ENCODE assay signal across 9 mouse cellular contexts in the genomic region with DNA sequence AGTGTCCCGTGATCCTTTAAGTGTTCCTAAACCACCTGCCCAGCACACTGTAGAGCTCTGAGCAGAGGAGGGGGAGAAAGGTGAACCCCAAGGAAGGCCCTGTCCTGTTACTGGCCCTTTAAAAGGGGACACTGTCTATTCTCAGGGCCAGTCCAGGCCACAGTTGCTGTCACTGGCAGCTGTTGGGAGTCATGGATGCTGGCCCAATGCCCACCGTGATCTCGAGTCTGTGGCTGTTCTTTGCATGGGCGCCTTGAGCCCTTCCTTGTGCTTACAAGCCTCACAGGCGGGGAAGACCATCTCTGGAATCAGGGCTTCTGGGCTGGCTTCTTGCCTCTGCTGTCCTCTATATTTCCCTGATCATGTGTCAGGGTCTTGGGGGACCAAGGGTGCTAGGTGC. TPM values are rescaled to one million over a fixed set of nuclear protein-coding genes. Genes with fewer than 3 reads are reported as not detected.
DNase-seq lines count a peak whose midpoint lies in the region; ATAC-seq and TF ChIP-seq lines count a peak whose summit lies in the region.
"Had no signal": no experiment of that assay in that cellular context is flagged by ENCODE, and none has a peak within 500 bp of the region (broad histone marks: within the 10 kb centered on the region; RNA-seq: fewer than 3 reads in every experiment).

No protein-coding gene starts in this region.

- H3K36me3 ChIP-seq in liver, adult 2 months (ENCODE audit: control insufficient read depth, insufficient read depth, low read length) = no peaks in the 10 kb centered on the region
- no peaks in the 10 kb centered on the region for H3K36me3 ChIP-seq in liver, postnatal 0 days (replicated peaks; ENCODE audit: insufficient read depth, low read length)
- H3K36me3 ChIP-seq: midbrain, embryonic 12.5 days had no signal

- no peaks in the 10 kb centered on the region for H3K9me3 ChIP-seq in liver, postnatal 0 days (ENCODE audit: low read length)
- H3K9me3 ChIP-seq: midbrain, embryonic 12.5 days had no signal

- H3K9ac ChIP-seq in liver, adult 2 months (ENCODE audit: low read depth, low read length) = no peak overlapping the region
- no peak overlapping the region for H3K9ac ChIP-seq in liver, postnatal 0 days (replicated peaks)
- H3K9ac ChIP-seq: midbrain, embryonic 12.5 days had no signal

- 71% methylated on average over 5 of the region's 5 CpGs for WGBS in liver, adult 2 months
- WGBS in liver, postnatal 0 days (ENCODE audit: insufficient replicate concordance) = 66% methylated on average over 5 of the region's 5 CpGs

- H3K27me3 ChIP-seq in liver, adult 2 months (ENCODE audit: control insufficient read depth, insufficient read depth, low read length) = no peaks in the 10 kb centered on the region
- H3K27me3 ChIP-seq in liver, postnatal 0 days (ENCODE audit: insufficient read depth, low read length) = peaks cover 24% of the 10 kb centered on the region

- no peak for TF ChIP-seq CTCF in liver, adult 2 months (IDR thresholded peaks at IDR 0.05; ENCODE audit: low read depth, low read length)
- TF ChIP-seq CTCF in liver, postnatal 0 days (IDR thresholded peaks at IDR 0.05; ENCODE audit: low read depth) = no peak

- peak; percentile 76 to 79 for DNase-seq in cerebellum, postnatal 10 days
- DNase-seq in cerebellum, adult 9-10 months = no peak
- DNase-seq in liver, adult 2 months (ENCODE audit: extremely low read depth, low read depth, low spot score) = peak; percentile 19
- no peak for DNase-seq in liver, postnatal 0 days
- peak; percentile 79 for DNase-seq in gastrocnemius, postnatal 14 days
- peak; percentile 82 to 88 for DNase-seq in kidney, postnatal 4 days
- DNase-seq in ovary, postnatal 14 days (ENCODE audit: low spot score) = no peak

- intact Hi-C loops in gastrocnemius, postnatal 14 days (cut with DNase I; ENCODE audit: low total_unique reads) = no loop called here

- no peak for TF ChIP-seq POLR2A in liver, adult 2 months (IDR thresholded peaks at IDR 0.05; ENCODE audit: extremely low read depth, insufficient read depth, low read length)

- TF ChIP-seq EP300 in liver, postnatal 0 days (IDR thresholded peaks at IDR 0.05; ENCODE audit: low read depth) = no peak

- ATAC-seq in liver, postnatal 0 days = no peak
- no peak for ATAC-seq in megakaryocyte progenitor cell, adult 5-6 weeks (replicated peaks; ENCODE audit: poor library complexity)

- H3K4me1 ChIP-seq in liver, adult 2 months (ENCODE audit: control insufficient read depth, insufficient read depth, low read length) = 0 out of 2 replicates have a peak, but pooled peaks cover 2% of the 10 kb centered on the region
- peaks cover 6% of the 10 kb centered on the region; the same call in 1 of the 2 replicates for H3K4me1 ChIP-seq in liver, postnatal 0 days (ENCODE audit: insufficient read depth)

- H3K27ac ChIP-seq in liver, adult 2 months (replicated peaks; ENCODE audit: insufficient read depth, low read depth, low read length) = peak overlapping the region; percentile 64
- no peak overlapping the region for H3K27ac ChIP-seq in liver, postnatal 0 days (ENCODE audit: low read depth)
- H3K27ac ChIP-seq: midbrain, embryonic 12.5 days had no signal

- H3K4me3 ChIP-seq in liver, adult 2 months (ENCODE audit: insufficient read depth, low read depth, low read length) = no peak overlapping the region
- H3K4me3 ChIP-seq in liver, postnatal 0 days (ENCODE audit: low read depth, low read length) = no peak overlapping the region
- H3K4me3 ChIP-seq: midbrain, embryonic 12.5 days had no signal

- no peaks in the 10 kb centered on the region for H3K79me2 ChIP-seq in liver, adult 2 months (ENCODE audit: control insufficient read depth, insufficient read depth, low read length)

- no peak overlapping the region for H3K4me2 ChIP-seq in liver, postnatal 0 days (ENCODE audit: low read depth, low read length)
- H3K4me2 ChIP-seq: midbrain, embryonic 12.5 days had no signal

RNA-seq across cellular contexts. Expression of a gene that starts 4.7 kb away (rescaled TPM):
- 1.9 and 2.3 TPM in 2 replicates for total RNA-seq in liver, adult 2 months (2014; rRNA removed)
- 3.5 and 5.9 TPM in 2 replicates for polyA plus RNA-seq in liver, adult 2 months (2012; rRNA removed)
- 0.33 and 0.45 TPM in 2 replicates for polyA plus RNA-seq in liver, postnatal 0 days (2015; fragmentation: Nextera tagmentation; extraction: Ambion mirVana)
- 10 to 100 TPM; 36.0 to 41.7 TPM for total RNA-seq in gastrocnemius, postnatal 14 days (2021)
- total RNA-seq in megakaryocyte progenitor cell, adult 5-6 weeks (2015) = 0.59 TPM in 1 of 2 replicates, not detected in the other
- total RNA-seq in megakaryocyte progenitor cell, adult 5-6 weeks (2017) = 0.14 TPM in 1 of 2 replicates, not detected in the other

RNA-seq across cellular contexts. Expression of a gene that starts 22.6 kb away (rescaled TPM):
- 4.8 and 5.2 TPM in 2 replicates for total RNA-seq in liver, adult 2 months (2014; rRNA removed)
- 2.1 and 3.0 TPM in 2 replicates for polyA plus RNA-seq in liver, adult 2 months (2012; rRNA removed)
- 3.4 and 3.5 TPM in 2 replicates for polyA plus RNA-seq in liver, postnatal 0 days (2015; fragmentation: Nextera tagmentation; extraction: Ambion mirVana)
- total RNA-seq in gastrocnemius, postnatal 14 days (2021) = 1 to 10 TPM; 3.9 to 4.4 TPM
- total RNA-seq in megakaryocyte progenitor cell, adult 5-6 weeks (2015) = 2.7 and 4.1 TPM in 2 replicates
- total RNA-seq in megakaryocyte progenitor cell, adult 5-6 weeks (2017) = 2.9 and 5.5 TPM in 2 replicates

Comparison
In these comparisons a context has a peak if more than half of its experiments do, and no peak if none do; other contexts are left out.
1. DNase-seq: peak in cerebellum, postnatal 10 days (2 of 2), liver, adult 2 months (single experiment), gastrocnemius, postnatal 14 days (single experiment) and kidney, postnatal 4 days (2 of 2); none in cerebellum, adult 9-10 months (single experiment), liver, postnatal 0 days (single experiment) and ovary, postnatal 14 days (single experiment).
2. RNA of a gene that starts 4.7 kb away (total RNA-seq): 36.0 to 41.7 TPM in gastrocnemius, postnatal 14 days; 1.9 to 2.3 TPM in liver, adult 2 months and 0.14 to 0.59 TPM in megakaryocyte progenitor cell, adult 5-6 weeks; every median in the first group is over 10 times any median in the second.